Mouse (Mus musculus) liver, postnatal 0 days (tissue): ENCODE measurements around the gene Rps7.

Experiments used
- CTCF ChIP-seq: sonication (generic); IDR thresholded peaks from 2 replicates; pipeline ENCODE4 v1.5.1; 2016; ENCODE audit warnings: antibody characterized with exemption, low read depth
- EP300 ChIP-seq: IDR thresholded peaks from 2 replicates; pipeline ENCODE4 v1.6.1; 2016; ENCODE audit warnings: antibody characterized with exemption, low read depth, mild to moderate bottlenecking

DNA sequence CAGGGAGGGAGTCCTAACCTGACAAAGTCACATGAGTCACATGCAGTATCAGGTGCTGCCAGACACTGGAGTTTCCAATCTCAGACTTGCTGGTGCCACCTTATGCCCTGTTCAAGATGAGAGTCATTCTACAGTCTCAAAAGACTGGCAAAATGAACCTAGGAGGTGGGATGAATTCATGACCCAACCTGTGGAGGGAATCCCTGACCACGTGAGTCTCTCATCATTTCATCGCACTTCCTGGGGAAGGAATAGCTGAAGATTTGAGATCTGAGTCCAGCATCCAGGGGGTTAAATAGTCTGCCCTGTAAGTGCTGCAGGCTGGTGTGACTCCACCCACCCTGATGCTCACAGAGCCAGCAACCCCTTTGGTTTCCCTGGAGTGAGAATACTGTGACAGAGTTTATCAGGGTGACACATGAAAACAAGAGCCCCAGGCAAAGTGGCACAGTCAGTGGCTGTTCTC is 37.2 kb downstream of the Rps7 start:
- no peak for TF ChIP-seq CTCF
- no peak for TF ChIP-seq EP300
